Mouse (Mus musculus) c-Kit-positive CD71-negative TER-119-negative erythroid progenitor cells, embryonic 14.5 days (primary cell): Measurements from ENCODE around the gene Mreg.

Experiments used
- DNase-seq: peaks from one replicate; pipeline ENCODE4 v3.0.0-alpha.2; 2013; ENCODE audit warnings: low read depth

Mreg gene

GRCm38 (mm10) chr1:72123434-72124297, 88.4 kb downstream of the Mreg start:
- peak; percentile 68 for DNase-seq

GRCm38 (mm10) chr1:72121608-72122185, 90.4 kb downstream of the Mreg start:
- no peak for DNase-seq

GRCm38 (mm10) chr1:72119981-72120380, 92.1 kb downstream of the Mreg start:
- DNase-seq, result no peak

DNA sequence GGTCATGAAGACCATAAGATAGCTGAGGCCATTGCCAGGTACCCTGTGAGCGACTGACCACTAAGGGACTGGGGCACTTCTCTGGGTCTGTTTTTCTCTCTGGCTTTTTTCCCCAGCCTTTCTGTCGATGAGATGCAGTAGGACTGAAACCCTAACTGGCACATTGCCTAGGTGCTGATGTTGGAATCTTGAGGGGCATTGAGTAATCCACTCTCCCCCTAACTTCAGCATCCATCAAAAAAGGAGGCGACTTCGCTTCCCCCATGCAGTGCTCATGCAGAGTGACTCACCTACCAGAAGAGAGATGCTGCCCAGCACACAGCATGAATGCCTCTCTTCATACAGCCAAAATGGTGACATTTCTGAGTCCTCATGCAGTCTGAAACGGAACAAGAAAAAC, 97.9 kb downstream of the Mreg start:
- DNase-seq, result no peak
